Mouse (Mus musculus): ENCODE data around the gene Kif1b. TPM values are rescaled to one million over a fixed set of nuclear protein-coding genes. Genes with fewer than 3 reads are reported as not detected.

Kif1b gene
- total RNA-seq, 1 experiment from 2014 or later = 6.6 TPM

GRCm38 (mm10) chr4:149282025-149282738 lies 25.3 kb downstream of the Kif1b start:
- ATAC-seq (replicated peaks; ENCODE audit: low read depth, poor library complexity, severe bottlenecking) = no peak

- ATAC-seq (replicated peaks; ENCODE audit: low read depth, poor library complexity, severe bottlenecking) = peak; percentile 47; the same call in 1 of the 2 replicates
Observed at GRCm38 (mm10) chr4:149277571-149277970, 29.9 kb downstream of the Kif1b start.

GRCm38 (mm10) chr4:149273128-149273527 lies 34.4 kb downstream of the Kif1b start:
- ATAC-seq (replicated peaks; ENCODE audit: low read depth, poor library complexity, severe bottlenecking) = no peak

DNA sequence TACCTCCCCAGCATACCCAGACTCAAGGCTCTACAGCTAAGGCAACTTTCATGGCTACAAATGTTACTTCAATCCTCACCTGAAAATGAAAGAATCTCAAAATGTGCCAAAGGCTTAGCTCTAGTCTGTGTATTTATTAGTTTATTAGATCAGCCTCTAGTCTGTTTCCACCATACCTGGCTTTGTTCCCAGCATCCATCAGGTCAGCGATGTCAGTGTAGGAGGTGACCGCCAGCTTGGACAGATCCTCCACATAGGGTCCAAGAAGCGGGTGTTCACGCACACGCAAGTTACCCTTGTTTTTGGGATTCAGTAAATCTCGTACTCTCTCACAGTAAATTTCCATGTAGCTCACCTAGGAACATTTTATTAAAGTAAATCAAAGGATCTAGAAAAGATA lies 37.0 kb downstream of the Kif1b start:
- no peak for ATAC-seq (replicated peaks; ENCODE audit: low read depth, poor library complexity, severe bottlenecking)

DNA sequence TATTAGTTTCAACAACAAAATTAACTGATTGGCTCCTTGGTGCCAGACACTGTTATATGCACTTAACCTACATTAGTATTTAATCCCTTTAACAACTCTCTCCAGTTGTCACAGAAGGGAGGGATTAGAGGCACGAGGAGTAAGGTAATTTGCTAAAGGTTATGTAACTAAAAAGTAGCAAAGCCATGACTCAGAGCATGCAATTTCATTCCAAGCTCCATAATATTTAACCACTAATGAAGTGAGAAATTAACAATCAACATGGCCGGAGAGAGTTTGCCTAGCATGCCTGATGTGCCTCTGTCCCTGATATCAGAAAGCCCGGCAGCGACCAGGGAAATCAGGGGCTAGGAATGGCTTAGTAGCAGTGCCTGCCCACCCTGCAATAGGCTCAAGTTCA lies 38.5 kb downstream of the Kif1b start:
- no peak for ATAC-seq (replicated peaks; ENCODE audit: low read depth, poor library complexity, severe bottlenecking)

DNA sequence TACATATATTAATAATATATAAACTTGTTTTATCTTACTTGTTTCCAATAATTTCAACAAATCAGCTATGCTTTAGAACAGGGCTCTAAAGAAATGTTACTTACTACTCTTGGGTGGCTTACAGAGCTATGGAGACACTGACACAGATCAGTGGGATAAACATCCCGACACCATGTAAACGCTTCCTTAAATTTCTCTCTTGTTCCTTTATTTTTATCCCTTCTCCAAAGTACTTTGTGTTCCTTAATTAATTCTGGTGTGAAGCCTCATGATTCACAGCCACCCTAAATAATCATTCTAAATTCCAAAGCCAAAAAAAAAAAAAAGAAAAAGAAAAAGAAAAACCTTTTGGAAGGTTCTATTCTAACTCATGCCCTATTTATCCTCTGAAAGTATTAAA lies 42.6 kb downstream of the Kif1b start:
- no peak for ATAC-seq (replicated peaks; ENCODE audit: low read depth, poor library complexity, severe bottlenecking)

- no peak for ATAC-seq (replicated peaks; ENCODE audit: low read depth, poor library complexity, severe bottlenecking)
Observed at GRCm38 (mm10) chr4:149263218-149263617, 44.3 kb downstream of the Kif1b start.

DNA sequence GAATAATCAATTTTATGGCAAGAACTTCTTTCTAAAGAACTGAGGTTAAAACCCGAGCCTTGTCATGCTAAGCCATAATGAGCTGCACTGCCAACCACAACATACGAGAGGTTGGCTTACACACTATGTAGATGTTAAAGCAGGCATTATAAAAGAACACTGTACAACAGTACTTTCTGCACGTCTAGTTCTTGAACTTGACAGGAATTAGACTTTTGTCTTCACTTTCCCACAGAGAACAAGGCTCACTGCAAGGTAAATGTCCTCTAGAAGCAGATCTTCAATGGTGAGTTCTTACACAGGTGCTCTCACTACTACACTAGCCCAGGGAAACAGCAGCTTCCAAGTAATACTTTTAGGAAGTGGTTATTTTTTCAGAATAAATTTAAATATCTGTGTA lies 46.0 kb downstream of the Kif1b start:
- no peak for ATAC-seq (replicated peaks; ENCODE audit: low read depth, poor library complexity, severe bottlenecking)

DNA sequence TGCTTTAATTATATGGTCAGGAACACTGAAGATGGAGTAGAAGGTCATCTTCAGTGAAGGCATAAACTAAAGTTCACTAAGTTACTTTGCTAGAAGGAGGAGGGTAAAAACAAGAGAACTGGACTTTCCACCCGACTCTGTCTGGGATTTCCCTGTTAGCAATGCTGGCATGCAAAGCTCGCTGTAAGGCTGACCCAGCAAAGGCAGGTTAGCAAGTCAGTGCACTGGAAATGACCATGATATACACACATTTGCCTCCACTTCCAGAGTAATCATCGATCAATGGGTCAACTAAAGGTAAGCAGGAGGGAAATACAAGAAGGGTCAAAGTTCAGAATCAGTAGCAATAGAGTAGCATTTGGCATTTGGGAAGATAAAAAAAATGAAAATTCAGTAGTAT lies 46.6 kb downstream of the Kif1b start:
- no peak for ATAC-seq (replicated peaks; ENCODE audit: low read depth, poor library complexity, severe bottlenecking)

GRCm38 (mm10) chr4:149259391-149260094 lies 48.0 kb downstream of the Kif1b start:
- no peak for ATAC-seq (replicated peaks; ENCODE audit: low read depth, poor library complexity, severe bottlenecking)

- no peak for ATAC-seq (replicated peaks; ENCODE audit: low read depth, poor library complexity, severe bottlenecking)
Observed at GRCm38 (mm10) chr4:149258926-149259325, 48.6 kb downstream of the Kif1b start.

DNA sequence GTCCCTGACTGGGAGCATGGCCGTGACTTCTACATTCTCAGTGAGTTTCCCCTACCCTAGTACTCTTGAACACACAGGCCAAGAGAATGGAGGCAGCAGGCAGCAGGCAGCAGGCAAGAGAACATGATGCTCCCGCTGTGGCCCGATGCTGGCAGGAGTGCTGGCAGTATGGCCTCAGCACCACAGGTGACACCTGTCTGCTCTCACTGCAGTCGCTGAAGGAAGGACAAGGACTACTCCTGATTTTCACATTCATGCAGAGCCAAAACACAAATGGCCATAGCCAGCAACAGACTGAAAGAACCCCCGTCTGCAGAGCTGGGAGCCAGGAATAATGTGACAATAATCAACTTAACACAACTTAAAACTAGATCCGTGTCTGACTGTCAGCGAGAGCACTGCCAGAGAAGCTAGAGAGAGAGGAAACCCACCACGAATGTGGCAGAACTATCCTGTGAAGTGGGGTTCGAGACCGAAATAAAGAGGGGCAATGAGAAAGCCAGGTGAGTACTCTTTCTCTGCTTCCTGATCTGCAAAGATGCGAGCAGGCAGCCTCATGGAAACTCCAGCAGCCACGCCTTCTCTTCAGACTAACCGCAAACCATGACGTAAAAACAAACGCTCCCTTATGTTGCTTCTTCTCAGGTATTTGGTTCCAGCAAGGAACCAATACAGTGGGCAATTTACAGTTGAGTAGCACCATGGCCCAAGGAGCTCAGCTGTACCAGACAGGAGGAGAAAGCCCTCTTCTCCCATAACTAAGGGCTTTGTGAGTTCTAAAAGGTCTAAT lies 50.8 kb downstream of the Kif1b start:
- no peak for ATAC-seq (replicated peaks; ENCODE audit: low read depth, poor library complexity, severe bottlenecking)

- no peak for ATAC-seq (replicated peaks; ENCODE audit: low read depth, poor library complexity, severe bottlenecking)
Observed at GRCm38 (mm10) chr4:149255277-149256270, 51.9 kb downstream of the Kif1b start.

GRCm38 (mm10) chr4:149254827-149255226 lies 52.7 kb downstream of the Kif1b start:
- ATAC-seq (replicated peaks; ENCODE audit: low read depth, poor library complexity, severe bottlenecking) = no peak

DNA sequence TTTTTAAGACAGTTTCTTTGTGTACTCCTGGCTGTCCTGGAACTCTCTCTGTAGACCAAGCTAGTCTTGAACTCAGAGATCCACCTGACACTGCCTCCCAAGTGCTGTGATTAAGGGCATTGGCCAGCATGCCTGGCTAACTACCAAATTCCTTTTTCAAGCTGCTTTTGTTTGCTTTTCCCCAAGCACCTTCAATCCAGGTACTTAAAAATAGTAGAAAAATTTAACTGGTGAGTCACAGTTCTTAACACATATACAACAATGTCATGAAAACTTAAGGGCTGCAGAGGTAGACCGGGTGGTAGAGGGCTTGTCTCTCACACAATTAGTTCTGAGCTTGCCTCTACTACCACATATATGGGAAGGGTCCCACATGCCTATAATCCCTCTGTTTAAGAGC lies 58.2 kb downstream of the Kif1b start:
- no peak for ATAC-seq (replicated peaks; ENCODE audit: low read depth, poor library complexity, severe bottlenecking)

DNA sequence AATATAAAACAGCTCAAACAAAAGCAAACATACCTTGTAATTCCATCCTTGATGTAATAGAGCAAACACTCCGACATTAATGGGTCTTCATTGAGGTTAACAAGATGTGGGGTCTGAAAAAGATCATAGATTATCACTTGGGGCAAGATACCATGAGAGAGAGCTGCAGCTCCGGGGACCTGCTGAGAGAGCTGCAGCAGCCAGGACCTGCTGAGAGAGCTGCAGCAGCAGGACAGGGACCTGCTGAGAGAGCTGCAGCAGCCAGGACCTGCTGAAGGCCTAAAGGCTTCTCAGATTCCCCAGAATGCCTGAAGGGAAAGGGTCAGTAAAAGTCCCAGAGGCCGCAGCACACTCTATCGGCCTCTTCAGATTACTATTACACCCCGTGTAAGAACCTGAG lies 59.7 kb downstream of the Kif1b start:
- no peak for ATAC-seq (replicated peaks; ENCODE audit: low read depth, poor library complexity, severe bottlenecking)

DNA sequence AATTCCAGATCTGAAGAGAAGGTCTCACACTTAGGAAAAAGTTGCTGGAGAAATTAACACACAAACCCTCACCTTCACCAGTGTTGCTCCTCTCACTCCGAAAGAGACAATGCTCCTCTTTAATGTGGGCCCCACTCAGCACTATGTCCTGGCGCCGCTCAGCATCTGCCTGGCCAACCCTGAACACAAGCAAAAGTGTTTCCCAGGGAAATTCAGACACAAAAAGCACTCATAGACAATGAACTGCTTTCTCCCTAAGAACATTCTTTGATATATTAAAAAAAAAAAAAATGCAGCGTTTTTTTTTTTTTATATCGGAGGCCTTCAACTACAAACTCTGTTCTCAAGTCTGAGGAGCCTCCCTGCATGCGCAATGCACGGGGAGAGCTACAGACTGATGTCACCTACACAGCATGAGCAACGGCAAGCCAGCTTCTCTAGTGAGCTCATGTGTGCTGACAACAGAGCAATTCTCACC lies 60.3 kb downstream of the Kif1b start:
- no peak for ATAC-seq (replicated peaks; ENCODE audit: low read depth, poor library complexity, severe bottlenecking)

DNA sequence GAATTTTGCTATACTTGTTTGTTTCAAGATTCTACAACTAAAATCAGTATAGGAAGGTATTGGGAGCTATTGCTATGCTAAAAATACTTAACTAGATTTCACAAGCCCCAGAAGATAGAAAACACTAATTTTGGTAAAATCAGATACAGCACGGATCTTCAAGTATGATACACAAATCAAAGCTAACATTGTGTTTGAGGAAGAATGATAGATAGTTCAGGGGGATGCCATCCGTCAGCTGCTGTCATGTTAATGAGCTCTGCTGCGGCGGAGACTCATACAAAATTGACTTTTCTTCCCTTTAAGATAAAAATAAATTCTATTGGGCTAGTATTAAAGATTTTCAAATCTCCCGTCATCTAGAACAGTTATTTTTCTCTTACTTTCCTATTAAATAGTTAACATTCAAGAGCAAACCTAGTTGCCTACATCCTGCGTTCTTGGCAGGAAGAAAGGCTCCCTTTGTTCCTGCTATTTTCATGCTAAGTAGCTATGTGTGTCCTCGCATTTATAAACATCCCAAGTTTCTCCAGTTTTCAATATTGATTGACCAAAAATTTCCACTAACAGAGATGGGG lies 60.8 kb downstream of the Kif1b start:
- no peak for ATAC-seq (replicated peaks; ENCODE audit: low read depth, poor library complexity, severe bottlenecking)

GRCm38 (mm10) chr4:149237011-149237410 lies 70.5 kb downstream of the Kif1b start:
- ATAC-seq (replicated peaks; ENCODE audit: low read depth, poor library complexity, severe bottlenecking) = no peak

All from common myeloid progenitor, adult 5-6 weeks (primary cell).